Mouse (Mus musculus) layer of hippocampus, adult 9-10 months (tissue): ENCODE measurements around the gene Etnk1.
"Not testable (repeated sequence)": the region's sequence is repeated elsewhere in the genome, so short reads cannot be mapped to it uniquely, and the experiment has no call there.

Source experiments
- DNase-seq: peaks from one replicate; pipeline ENCODE4 v3.0.0; 2022; ENCODE audit warnings: low spot score

The Etnk1 gene

GRCm38 (mm10) chr6:143166452-143167357 lies at the start of gene Etnk1:
Gene Etnk1 (plus strand): TSS chr6:143167221.
- DNase-seq = peak; percentile 97

GRCm38 (mm10) chr6:143119325-143119724 lies 47.7 kb upstream of the Etnk1 start:
- DNase-seq = no peak

GRCm38 (mm10) chr6:143125721-143126120 lies 41.3 kb upstream of the Etnk1 start:
- no peak for DNase-seq

- DNase-seq = no peak
Observed at GRCm38 (mm10) chr6:143129466-143129865, 37.6 kb upstream of the Etnk1 start.

- DNase-seq = no peak
Observed at GRCm38 (mm10) chr6:143129952-143130351, 37.1 kb upstream of the Etnk1 start.

GRCm38 (mm10) chr6:143130411-143130810 lies 36.6 kb upstream of the Etnk1 start:
- DNase-seq = no peak

GRCm38 (mm10) chr6:143131895-143132652 lies 34.9 kb upstream of the Etnk1 start:
- DNase-seq = no peak

GRCm38 (mm10) chr6:143133150-143133549 lies 33.9 kb upstream of the Etnk1 start:
- DNase-seq = no peak

- no peak for DNase-seq
Observed at GRCm38 (mm10) chr6:143135097-143135496, 31.9 kb upstream of the Etnk1 start.

GRCm38 (mm10) chr6:143136688-143137087 lies 30.3 kb upstream of the Etnk1 start:
- DNase-seq = no peak

GRCm38 (mm10) chr6:143137341-143137740 lies 29.7 kb upstream of the Etnk1 start:
- no peak for DNase-seq

GRCm38 (mm10) chr6:143139417-143139816 lies 27.6 kb upstream of the Etnk1 start:
- no peak for DNase-seq

- DNase-seq = no peak
Observed at GRCm38 (mm10) chr6:143140884-143141283, 26.1 kb upstream of the Etnk1 start.

- not testable (repeated sequence) for DNase-seq
Observed at GRCm38 (mm10) chr6:143141624-143142592, 25.1 kb upstream of the Etnk1 start.

- DNase-seq = no peak
Observed at GRCm38 (mm10) chr6:143142861-143143260, 24.2 kb upstream of the Etnk1 start.

- DNase-seq = no peak
Observed at GRCm38 (mm10) chr6:143143321-143143720, 23.7 kb upstream of the Etnk1 start.

- no peak for DNase-seq
Observed at GRCm38 (mm10) chr6:143143775-143144273, 23.2 kb upstream of the Etnk1 start.

- DNase-seq = no peak
Observed at GRCm38 (mm10) chr6:143144556-143144955, 22.5 kb upstream of the Etnk1 start.

- no peak for DNase-seq
Observed at GRCm38 (mm10) chr6:143145051-143145450, 22.0 kb upstream of the Etnk1 start.

GRCm38 (mm10) chr6:143146756-143147155 lies 20.3 kb upstream of the Etnk1 start:
- DNase-seq = no peak

GRCm38 (mm10) chr6:143148868-143149267 lies 18.2 kb upstream of the Etnk1 start:
- DNase-seq = no peak
